Mouse (Mus musculus) small intestine, adult 2 months (tissue): ENCODE measurements at regions not wholly inside any gene's neighbourhood (a gene's known extent, or its start where the extent isn't known, plus 50 kb on each side); places are given as distances from the start of the nearest gene placed in this dataset.

ENCODE experiments used
- CTCF ChIP-seq: fragments of 200-500 bp; IDR thresholded peaks from 2 replicates; pipeline ENCODE4 v1.5.1; 2012; ENCODE audit warnings: low read depth, mild to moderate bottlenecking, control low read depth, inconsistent platforms, low read length, moderate library complexity, mixed read lengths; ENCODE audit not compliant: insufficient replicate concordance, insufficient read length; ENCODE audit errors: extremely low read depth
- POLR2A ChIP-seq: fragments of 200-500 bp; IDR thresholded peaks from 2 replicates; pipeline ENCODE4 v1.6.1; 2012; ENCODE audit warnings: low read depth, mild to moderate bottlenecking, control low read depth, inconsistent platforms, low read length, moderate library complexity

- no peak for TF ChIP-seq CTCF
- TF ChIP-seq POLR2A = no peak
Measured at GRCm38 (mm10) chr5:64625841-64626298, 177.3 kb upstream of the Klf3 start.
